Mouse (Mus musculus) embryo, embryonic 11 days (tissue): ENCODE data around the gene Lsm6.
"Not testable (repeated sequence)": the region's sequence is repeated elsewhere in the genome, so short reads cannot be mapped to it uniquely, and the experiment has no call there.

Experiments
- DNase-seq: peaks from one replicate; pipeline ENCODE4 v3.0.0-alpha.2; 2015

The Lsm6 gene

DNA sequence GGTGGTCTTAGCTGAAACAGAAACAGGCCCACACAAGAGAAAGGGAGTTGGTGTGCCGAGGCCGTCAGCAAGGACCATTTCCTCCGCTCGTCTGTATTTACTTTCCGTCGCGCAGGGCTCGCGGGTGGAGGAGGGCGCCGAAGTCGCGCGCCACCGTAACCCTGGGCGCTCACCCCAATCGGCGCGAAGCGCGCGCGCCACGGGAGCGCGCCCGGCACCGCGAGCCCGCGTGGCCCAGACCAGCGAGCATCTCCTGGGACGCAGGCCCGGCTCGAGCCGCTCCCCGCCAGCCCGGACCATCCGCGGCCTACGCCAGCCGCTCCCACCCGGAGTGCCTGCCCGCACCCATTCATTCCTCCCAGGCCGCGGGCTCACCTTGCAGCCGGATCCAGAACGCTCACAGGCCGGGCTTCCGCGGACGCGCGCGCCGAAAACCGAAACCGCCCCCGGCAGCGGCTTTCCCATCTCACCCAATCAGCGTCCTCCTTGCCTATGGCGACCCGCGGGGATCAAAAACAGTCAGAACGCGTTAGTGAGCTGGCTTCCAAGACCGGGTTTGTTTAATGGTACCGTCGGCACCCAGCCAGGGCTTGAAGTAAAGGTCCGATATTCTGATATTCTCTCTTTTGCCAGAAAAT is at the start of gene Lsm6:
Gene Lsm6, minus strand, starts transcription at position 468 of the 638 bp plus-strand sequence.
- DNase-seq = peak; percentile 95

DNA sequence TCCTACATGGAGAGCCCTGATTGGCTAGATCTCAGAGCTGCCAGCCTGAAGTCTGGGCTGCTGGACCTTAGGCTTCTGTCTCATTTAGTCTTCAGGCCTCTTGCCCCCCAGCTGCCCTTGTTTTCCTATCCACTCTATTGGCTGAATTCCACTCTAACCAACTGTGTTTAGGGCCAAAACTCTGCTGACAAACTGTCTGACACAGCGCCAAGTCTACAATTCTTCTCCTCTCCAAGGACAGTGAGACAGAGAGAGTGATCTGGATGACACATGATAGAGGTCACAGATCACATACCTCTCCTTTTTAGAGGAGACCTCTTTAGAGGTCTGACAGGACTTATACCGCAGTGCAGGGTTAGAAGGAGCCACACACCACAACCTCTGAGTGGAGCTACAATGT is 46.1 kb upstream of the Lsm6 start:
- no peak for DNase-seq

DNA sequence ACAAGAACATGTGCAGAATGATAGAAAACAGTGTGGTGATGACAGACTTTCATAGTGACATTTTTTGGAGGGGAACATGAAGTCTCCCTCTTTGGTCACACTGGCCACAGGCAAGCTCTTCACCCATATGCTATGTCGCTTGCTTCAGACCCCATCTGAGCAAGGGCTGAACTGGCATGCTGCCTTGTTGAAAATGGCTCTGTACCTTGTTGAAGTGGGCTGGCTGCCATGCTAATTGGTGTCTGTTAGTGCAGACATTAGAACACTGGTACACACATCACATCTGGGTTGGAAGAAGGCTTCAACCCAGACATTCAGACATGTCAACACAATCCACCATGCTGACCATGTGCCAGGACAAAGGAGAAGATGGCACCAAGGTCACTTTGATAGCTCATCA is 42.1 kb upstream of the Lsm6 start:
- DNase-seq = no peak

DNA sequence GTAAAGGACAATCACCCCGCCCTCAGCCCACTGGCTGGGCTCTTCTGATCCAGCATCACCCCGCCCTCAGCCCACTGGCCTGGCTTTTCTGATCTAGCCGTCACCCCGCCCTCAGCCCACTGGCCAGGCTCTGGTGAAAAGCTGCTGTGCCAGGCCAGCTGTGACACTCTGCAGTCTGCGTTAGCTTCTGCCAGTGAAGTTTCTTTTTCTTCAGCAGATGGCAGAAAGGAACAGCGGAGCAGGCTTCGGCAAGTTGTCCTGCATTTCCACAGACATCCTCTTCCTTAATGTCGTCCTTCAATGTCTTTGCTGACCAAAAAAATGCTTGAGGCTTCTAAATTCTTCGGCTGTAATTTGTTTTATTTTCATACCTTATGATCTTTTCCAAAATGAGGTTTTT is 41.1 kb upstream of the Lsm6 start:
- no peak for DNase-seq

DNA sequence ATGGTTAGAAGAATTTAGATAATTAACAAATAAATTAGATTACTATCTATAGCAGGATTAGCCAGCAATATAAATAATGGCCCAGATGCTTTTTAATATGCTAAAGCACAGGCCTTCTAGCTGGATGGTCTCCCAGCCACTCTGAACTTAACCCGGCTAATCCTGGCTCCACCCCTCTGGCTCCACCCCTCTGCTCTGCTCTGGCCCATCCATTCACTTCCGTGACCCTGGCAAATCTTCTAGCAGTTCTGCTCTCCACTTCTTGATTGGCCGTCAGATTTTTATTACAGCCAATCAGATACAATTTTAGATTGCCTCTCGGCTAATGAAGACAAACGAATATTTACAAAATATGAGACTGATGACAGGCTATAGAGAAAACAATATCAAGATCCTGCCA is 39.8 kb upstream of the Lsm6 start:
- DNase-seq = no peak

DNA sequence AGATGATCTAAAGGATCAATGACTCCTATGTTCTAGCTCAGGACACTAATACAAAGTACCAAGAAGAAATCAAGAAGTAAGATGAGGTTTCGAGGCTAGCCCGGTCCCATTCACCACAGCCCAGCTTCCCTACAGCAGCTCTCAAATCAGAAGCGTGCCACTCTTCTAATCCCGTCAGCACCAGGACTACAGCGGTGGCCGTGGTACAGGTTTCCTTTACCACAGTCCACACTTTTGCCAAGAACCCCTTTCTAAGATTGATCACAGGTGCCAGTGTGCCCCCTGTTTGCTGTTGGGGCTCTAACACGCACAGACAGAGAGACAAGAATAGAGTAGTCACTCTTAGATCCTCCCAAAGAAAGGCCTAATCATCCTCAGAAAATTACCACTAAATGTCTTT is 36.5 kb upstream of the Lsm6 start:
- no peak for DNase-seq

DNA sequence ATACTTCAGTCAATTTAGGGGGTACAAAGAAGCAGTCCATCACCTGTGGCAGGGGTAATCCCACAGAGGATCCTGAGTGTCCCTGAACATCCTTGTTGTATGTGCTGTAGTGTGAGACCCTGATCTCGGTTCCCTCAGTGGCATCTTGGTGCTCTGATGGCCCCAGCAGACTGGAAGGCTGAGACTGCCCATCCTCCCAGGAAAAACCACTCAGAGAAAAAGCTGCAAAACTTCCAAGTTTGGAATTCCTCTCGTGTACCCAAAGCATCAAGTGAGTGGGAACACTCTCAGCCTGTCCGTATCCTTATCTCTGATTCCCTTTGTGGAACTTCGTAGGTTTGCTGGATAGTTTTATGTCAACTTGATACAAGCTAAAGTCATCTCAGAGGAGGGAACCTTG is 31.3 kb upstream of the Lsm6 start:
- no peak for DNase-seq

DNA sequence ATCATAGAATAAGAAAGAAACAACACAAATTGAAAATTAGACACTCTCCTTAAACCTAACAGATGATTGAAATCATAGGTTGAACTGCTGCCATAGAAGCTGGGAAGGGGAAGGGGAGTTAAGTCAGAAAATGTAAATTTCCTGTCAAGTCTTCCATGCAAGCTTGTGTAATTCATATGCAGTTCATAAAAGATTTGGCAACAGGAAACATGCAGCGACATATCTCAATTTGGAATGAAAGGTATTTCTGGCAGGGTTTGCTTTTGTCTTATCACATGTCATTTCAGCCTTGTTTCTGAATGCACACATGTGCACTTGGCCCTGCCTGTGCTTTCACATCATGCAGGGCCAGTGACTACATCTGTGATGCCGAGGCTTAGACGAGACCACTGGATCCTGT is 26.3 kb upstream of the Lsm6 start:
- no peak for DNase-seq

DNA sequence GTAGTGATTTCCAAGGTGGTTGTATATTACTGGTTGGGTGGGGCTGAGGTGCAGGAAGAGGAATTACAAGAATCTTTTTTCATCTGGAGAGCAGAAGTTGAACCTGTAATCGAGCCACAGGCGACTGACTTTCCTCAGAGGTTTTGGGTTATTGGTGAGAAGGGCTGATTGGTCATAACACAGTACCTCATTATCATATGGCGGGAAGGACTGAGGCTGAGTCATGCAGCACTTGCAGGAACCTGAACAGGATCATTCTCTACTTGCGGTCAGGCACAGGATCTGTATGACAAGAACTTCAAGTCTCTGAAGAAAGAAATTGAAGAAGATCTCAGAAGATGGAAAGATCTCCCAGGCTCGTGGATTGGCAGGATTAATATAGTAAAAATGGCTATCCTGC is 23.6 kb upstream of the Lsm6 start:
- no peak for DNase-seq

DNA sequence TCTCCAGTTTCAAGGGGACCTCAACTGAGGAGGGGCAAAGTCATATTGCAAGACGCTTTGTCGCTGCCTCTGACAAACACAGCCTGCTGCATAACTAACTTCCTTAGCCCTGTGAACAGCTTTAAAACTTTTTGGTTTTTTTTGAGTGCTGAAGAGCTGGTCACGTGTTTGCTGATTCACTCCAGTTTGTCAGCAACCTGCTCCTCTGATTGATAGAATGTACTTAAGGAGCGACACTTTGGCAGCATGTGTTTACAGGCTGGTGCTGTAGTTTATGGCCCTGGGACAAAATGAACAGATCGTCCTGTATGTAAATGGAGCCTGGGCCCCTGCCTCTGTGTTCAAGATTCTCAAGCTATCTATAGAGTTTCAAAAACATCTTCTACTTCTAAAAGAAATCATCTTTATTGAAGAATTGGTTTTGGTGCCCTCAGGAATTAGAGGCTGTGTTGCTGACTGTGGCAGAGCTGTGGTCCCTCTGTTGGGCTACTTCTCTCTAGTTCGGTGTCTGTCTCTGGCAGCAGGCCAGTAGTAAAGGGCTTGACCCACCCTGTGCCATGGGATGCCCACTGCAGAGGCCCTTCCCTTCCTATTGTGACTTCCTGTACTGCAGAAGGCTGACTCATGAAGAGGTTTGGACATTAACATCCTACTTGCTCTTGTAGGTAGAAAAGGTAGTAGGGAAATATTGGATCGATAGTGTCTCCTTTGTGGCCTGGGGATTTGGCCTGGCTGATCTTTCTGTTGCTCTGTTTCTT is 17.9 kb upstream of the Lsm6 start:
- no peak for DNase-seq

DNA sequence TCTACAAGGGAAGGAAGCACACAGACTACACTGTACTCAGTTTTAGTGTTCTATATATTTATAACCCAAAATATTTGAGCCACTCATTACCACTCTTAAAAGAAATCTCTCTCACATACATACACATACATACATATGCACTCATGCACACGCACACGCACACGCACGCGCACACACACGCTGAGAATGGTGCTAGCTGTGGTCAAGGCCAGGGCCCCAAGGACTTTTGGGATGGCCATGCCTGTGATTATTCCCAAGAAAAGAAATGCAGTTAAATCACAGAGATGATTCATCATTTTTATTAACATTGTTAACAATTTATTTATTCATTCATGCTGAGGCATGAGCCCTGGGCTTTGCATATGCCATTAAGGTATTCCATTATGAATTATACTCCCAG is 15.2 kb upstream of the Lsm6 start:
- no peak for DNase-seq

DNA sequence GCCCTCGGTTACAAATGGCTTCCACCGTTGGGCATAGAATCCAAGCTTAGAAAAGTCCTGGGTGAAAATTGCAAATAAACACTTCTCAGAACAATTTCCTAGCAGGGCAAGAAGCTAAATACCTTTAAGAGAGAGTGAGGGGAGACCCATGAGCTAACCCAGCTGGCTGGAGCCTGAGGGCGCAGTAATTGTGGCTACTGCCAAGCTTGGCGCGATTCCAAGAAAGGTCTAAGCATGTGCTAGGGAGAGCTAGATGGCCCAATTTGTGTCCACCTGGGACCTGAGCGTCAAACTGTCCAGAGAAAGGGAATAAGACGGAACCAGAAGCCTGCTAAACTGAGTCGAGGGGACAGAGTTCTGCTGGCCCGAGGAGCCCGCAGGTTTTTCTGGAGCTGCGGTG is 7.5 kb upstream of the Lsm6 start:
- no peak for DNase-seq

DNA sequence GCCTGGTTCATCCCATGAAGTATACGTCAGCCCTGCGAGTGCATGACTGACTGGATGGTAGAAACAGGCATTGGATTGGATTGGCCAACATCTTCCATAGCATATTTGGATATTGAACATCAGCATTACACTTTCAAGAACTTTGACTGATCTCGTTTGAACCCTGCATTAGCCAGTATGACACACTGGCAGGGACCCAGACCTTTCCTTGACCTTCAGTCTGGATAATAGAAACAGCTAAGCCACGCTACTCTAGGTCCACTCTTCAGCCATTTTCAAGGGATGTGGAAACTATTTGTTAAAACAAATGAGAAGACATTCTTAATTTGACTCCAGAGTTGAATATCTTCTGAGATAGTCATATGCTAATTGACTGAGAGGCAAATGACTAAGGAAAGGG is 3.6 kb upstream of the Lsm6 start:
- no peak for DNase-seq

DNA sequence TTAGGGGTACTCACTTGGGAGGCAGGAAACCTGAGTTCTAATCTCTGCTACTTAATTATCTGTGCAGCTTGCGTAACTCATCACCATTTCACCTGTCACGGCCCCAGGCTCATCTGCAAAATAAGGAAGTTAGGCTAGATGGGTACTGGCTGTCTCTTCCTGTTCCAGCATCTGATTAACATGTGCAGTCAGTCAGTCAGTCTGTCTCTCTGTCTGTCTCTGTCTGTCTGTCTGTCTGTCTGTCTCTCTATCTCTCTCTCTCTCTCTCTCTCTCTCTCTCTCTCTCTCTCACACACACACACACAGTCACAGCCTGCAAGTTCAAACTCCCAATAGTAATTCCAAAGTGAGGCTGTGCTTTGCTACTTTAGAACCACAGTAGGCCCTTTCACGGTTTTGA is 967 bp downstream of the Lsm6 start:
- not testable (repeated sequence) for DNase-seq

DNA sequence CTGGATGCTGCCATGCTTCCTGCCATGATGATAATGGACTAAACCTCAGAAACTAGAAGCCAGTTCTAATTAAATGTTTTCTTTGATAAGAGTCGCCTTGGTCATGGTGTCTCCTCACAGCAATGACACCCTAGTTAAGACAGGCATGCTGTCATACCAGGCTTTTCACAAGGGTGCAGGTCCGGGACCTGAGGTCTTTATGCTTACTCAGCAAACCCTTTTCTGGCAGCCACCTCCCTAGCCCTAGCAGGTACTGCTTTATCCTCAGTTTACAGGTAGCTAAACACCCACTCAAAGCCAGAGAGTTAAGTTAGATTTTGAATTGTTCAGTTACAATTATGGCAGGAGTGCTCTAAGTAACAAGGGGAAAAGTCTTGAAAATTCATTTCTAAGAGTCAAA is 6.2 kb downstream of the Lsm6 start:
- no peak for DNase-seq

DNA sequence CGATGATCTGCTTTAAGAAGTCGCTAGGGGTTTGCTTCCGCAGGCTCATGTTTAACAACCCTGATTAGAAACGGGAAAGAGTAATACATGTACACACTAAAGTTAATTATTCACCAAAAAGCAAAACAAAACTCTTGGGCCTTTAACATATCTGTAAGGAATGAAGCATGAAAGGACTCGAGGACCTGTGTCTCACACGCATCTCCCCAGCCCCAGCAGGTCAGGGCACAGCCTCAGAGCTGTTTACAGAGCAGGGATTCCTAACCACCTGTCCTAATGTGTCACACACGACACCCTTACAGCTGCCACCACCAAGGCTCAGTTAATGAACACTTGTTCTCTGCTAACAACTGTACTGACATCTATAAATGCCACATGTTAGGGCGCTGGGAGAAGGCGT is 7.9 kb downstream of the Lsm6 start:
- DNase-seq = no peak

DNA sequence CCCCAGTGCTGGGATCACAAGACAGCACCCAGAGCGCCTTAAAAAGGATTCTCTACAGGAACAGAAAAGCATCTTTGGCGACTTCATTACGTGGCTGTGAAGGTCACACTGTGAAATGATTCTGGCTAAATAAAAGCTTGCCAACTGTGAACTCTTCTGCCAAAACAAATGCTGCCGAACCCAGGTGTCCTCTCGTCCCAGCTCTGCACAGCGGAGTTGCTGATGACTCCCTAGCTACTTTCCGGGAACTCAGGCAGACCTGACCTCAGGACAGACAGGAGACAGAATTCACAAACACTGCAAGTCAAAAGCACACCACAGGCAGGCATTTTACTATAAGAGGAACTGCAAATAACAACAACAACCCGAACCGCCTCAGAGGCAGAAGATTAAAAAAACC is 8.5 kb downstream of the Lsm6 start:
- DNase-seq = no peak

DNA sequence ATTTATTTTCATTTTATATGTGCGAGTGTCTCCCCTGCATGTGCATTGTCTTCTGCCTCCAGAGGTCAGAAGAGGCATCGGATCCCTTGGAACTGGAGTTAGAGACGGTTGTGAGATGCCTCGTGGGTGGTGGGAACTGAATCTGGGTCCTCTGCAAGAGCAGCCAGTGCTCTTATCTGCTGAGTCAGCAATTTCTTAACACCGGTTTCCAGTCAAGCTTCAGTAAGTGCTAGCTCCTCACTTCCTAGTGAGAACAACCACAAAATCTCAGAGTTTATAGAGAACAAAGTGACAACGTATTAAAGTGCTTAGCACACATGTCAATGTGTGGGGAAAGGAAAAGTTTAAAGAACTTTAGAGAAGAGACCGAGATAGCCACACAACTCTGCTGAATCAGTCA is 9.2 kb downstream of the Lsm6 start:
- no peak for DNase-seq

DNA sequence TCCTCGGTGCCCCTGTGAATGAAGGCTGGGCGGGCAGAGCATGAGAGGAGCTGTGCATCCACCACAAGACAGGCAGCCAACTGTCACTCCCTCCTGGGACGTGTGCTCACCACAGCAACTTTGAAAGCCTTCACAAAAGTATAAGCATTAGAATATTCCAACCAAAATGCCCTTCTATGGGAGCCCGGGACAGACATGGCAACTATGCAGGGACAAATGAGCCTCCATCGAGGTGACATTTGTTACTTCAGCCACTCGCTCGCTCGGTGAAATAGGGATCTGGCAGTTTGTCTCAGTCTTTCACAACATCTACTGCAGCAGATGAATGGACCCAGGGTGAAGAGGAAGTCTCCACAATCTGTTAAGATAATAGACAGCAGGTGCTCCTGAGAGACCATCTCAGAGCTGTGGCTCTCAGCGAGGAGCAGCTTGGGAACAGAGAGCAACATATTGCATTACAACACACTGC is 10.7 kb downstream of the Lsm6 start:
- DNase-seq = no peak

DNA sequence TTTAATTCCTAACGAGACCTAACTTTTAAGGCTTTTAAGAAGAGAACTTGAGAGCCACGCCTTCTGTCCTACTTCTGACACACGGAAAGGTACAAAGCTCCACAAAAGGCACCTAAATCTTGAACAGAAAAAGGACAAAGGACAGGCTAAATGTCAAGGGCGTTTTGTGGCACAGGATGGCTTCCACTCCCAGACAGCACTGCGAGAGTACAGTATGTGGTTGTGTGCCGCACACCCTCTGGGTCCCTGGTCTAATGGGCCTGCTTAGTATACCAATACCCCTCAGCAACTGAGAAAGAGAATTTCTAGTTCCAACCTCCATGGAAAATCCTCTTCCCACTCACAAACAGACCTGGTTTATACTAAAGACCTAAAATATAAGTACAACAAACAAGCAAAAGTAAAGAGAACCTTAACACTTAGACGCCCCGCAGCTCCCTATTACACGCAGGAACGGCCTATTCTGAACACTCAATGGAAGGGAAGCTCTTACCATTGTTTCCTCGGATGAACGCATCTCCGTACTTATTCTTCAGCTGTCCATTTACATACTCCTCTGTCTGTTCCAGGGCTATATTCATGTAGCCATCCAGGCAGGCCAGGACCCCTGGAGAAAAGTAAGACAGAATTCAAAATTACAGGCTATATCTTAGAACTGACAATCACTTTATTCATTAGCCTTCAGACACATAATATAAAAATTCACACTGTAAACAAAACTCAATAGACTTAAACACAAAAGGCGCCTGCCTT is 11.3 kb downstream of the Lsm6 start:
- DNase-seq = no peak

DNA sequence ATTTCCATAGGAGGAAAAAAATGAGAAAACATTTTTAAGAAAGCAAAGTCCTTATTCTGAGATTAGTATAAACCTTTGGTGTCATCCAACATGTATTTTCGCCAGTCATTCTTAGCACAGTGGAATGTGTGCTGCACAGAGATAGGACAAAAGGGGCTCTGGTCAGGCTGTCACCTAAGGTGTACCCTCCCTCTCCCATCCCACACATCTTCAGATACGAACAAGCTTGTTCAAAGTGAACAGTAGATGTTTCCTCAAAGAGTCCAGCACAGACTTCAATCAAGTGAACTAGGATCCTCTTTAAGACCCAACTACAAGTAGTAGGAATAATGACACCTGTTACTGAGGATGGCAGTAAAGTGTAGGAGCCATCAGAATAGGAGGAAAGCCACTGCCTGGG is 12.1 kb downstream of the Lsm6 start:
- DNase-seq = no peak

DNA sequence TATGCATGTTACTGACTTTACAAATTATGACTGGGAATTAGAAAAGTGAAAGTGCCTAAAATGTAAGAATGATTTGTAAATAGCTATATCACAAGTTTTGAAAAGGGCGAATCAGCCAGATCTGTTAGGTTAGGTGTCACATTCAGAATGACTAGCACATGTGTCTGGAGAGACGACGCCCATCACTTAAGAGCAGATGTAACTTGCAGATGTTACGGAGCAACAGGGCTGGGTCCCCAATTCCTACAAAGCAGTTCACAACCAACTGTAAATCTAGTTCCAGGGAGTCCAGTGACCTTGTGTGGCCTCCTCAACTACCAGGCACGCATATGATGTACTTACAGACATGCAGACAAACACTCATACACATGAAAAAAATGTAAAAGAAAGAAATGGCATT is 12.5 kb downstream of the Lsm6 start:
- DNase-seq = no peak

DNA sequence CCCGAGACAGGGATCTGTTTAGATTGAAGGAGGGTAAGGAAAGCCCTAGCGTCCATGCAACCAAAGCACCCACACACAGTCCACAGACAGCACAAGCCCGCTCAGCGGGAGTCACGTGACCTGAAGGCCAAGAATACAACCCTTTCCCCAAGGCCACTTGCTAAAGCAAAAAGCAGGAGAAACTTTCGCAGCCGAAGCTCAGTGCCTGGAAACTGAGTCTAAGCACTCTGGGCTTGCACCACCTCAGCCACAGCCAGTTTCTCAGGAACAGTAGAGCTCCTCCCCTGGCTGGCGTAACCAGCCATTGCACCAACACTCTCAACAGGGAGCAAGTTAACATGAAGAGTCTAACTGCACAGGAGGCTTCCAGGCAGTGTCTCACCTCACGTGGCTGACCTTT is 13.7 kb downstream of the Lsm6 start:
- no peak for DNase-seq

DNA sequence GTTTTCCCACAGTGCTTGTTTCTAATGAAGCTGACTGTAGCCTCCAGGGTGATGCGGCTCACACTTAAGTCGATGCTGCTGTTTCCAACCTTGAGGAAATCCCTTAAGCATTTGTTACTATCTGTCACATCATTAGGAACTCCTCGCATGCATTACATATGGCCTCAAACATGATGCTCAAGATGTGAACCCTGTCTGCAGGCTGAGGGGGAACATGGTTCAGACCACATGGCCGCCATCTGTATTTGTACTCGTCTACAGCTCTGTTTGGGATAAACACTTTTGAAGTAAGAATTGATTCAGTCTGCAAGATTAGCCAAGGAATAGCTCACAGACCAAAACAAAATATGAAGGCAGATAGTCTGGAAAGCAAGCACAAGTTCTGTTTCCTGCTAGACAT is 14.9 kb downstream of the Lsm6 start:
- DNase-seq = no peak
